Mouse (Mus musculus) liver, postnatal 0 days (tissue): ENCODE data around the gene Caskin2. TPM values are rescaled to one million over a fixed set of nuclear protein-coding genes. Genes with fewer than 3 reads are reported as not detected.

Experiments used
- ATAC-seq: fragments of 200-750 bp; cut with Nextera tagmentation; 2 replicates; pipeline ENCODE4 v1.8.0; 2017; ENCODE audit warnings: mild to moderate bottlenecking, moderate library complexity
- DNase-seq: peaks from one replicate; pipeline ENCODE4 v3.0.0-alpha.2; 2016
- H3K27ac ChIP-seq: fragments of 300-500 bp; sonication (generic); 2 replicates; pipeline ENCODE4 v1.5.1; 2014; ENCODE audit warnings: antibody characterized with exemption, moderate library complexity, mild to moderate bottlenecking, low read depth
- H3K27me3 ChIP-seq: fragments of 300-500 bp; sonication (generic); 2 replicates; pipeline ENCODE4 v1.6.1; 2014; ENCODE audit warnings: low read length, control low read depth, mixed read lengths; ENCODE audit not compliant: insufficient read depth
- H3K36me3 ChIP-seq: fragments of 300-500 bp; sonication (generic); replicated peaks from 2 replicates; pipeline ENCODE4 v1.6.1; 2014; ENCODE audit warnings: mild to moderate bottlenecking, control low read depth, low read length, moderate library complexity, mixed read lengths; ENCODE audit not compliant: insufficient read depth
- H3K4me1 ChIP-seq: fragments of 300-500 bp; sonication (generic); 2 replicates; pipeline ENCODE4 v1.6.1; 2014; ENCODE audit warnings: antibody characterized with exemption, mild to moderate bottlenecking, control low read depth; ENCODE audit not compliant: insufficient read depth
- H3K4me2 ChIP-seq: fragments of 300-500 bp; sonication (generic); 2 replicates; pipeline ENCODE4 v1.6.1; 2014; ENCODE audit warnings: low read depth, mild to moderate bottlenecking, low read length, moderate library complexity, mixed read lengths
- H3K4me3 ChIP-seq: fragments of 300-500 bp; sonication (generic); 2 replicates; pipeline ENCODE4 v1.5.1; 2014; ENCODE audit warnings: low read depth, low read length
- H3K9ac ChIP-seq: fragments of 300-500 bp; sonication (generic); replicated peaks from 2 replicates; pipeline ENCODE4 v1.6.1; 2014; ENCODE audit warnings: mild to moderate bottlenecking, moderate library complexity
- H3K9me3 ChIP-seq: fragments of 300-500 bp; sonication (generic); 2 replicates; pipeline ENCODE4 v1.6.1; 2016; ENCODE audit warnings: mild to moderate bottlenecking, control low read depth, low read length, mixed read lengths
- CTCF ChIP-seq: sonication (generic); IDR thresholded peaks from 2 replicates; pipeline ENCODE4 v1.5.1; 2016; ENCODE audit warnings: antibody characterized with exemption, low read depth
- EP300 ChIP-seq: IDR thresholded peaks from 2 replicates; pipeline ENCODE4 v1.6.1; 2016; ENCODE audit warnings: antibody characterized with exemption, low read depth, mild to moderate bottlenecking
- WGBS: fragments of 180-500 bp; shearing (Covaris S2); extraction: QIAGEN DNeasy Blood & Tissue Kit; methylation state at CpG from one replicate; pipeline ENCODE4 v1.1.7; 2014; ENCODE audit not compliant: insufficient replicate concordance; 5-methylcytosine and 5-hydroxymethylcytosine counted together
- polyA plus RNA-seq: library from polyadenylated mRNA; unstranded; fragments of >200 nt; fragmentation: Nextera tagmentation; extraction: Ambion mirVana; gene quantifications from 2 replicates; pipeline ENCODE4 v1.2.1, GENCODE M21; 2015

The Caskin2 gene
- polyA plus RNA-seq, 1 experiment from 2014 or later, result 3.3 TPM

- ATAC-seq, result no peak
- H3K9me3 ChIP-seq, result no peaks in the 10 kb centered on the region
- no peak overlapping the region for H3K9ac ChIP-seq
- WGBS, result 82% methylated on average over 6 of the region's 6 CpGs
- no peaks in the 10 kb centered on the region for H3K27me3 ChIP-seq
- no peak overlapping the region for H3K4me3 ChIP-seq
- no peak for DNase-seq
- no peaks in the 10 kb centered on the region for H3K4me1 ChIP-seq
- no peak overlapping the region for H3K27ac ChIP-seq
- H3K4me2 ChIP-seq, result no peak overlapping the region
- TF ChIP-seq EP300, result no peak
- no peak for TF ChIP-seq CTCF
- peaks cover 18% of the 10 kb centered on the region for H3K36me3 ChIP-seq
These were observed 27.0 kb downstream of the Caskin2 start for GRCm38 (mm10) chr11:115786473-115786872.

- H3K9ac ChIP-seq, result no peak overlapping the region
- peaks cover 20% of the 10 kb centered on the region for H3K4me1 ChIP-seq
- WGBS, result 54% methylated on average over 20 of the region's 20 CpGs
These were observed 33.0 kb downstream of the Caskin2 start for GRCm38 (mm10) chr11:115780141-115781070.

GRCm38 (mm10) chr11:115779038-115779571, 34.3 kb downstream of the Caskin2 start:
- Histone ChIP-seq H3K27ac (peak overlapping the region; percentile 55), H3K9ac (peak overlapping the region; percentile 32; the same call in 1 of the 2 replicates)
- no peak for TF ChIP-seq EP300
- TF ChIP-seq CTCF, result no peak

More at GRCm38 (mm10) chr11:115780141-115781070, 33.0 kb downstream of the Caskin2 start:
- TF ChIP-seq CTCF (no peak), EP300 (no peak)
- H3K9me3 ChIP-seq, result no peaks in the 10 kb centered on the region
- H3K27ac ChIP-seq, result no peak overlapping the region
- H3K36me3 ChIP-seq, result no peaks in the 10 kb centered on the region
- peak overlapping the region; percentile 56; the same call in 1 of the 2 replicates for H3K4me2 ChIP-seq
- no peaks in the 10 kb centered on the region for H3K27me3 ChIP-seq
- ATAC-seq (no peak), DNase-seq (no peak)
- H3K4me3 ChIP-seq, result no peak overlapping the region

GRCm38 (mm10) chr11:115777487-115778335, 35.7 kb downstream of the Caskin2 start:
- Histone ChIP-seq H3K36me3 (no peaks in the 10 kb centered on the region), H3K4me3 (no peak overlapping the region), H3K4me1 (peaks cover 20% of the 10 kb centered on the region), H3K9me3 (no peaks in the 10 kb centered on the region), H3K4me2 (no peak overlapping the region), H3K27me3 (no peaks in the 10 kb centered on the region), H3K27ac (no peak overlapping the region), H3K9ac (no peak overlapping the region)
- no peak for ATAC-seq
- DNase-seq, result no peak
- TF ChIP-seq EP300 (no peak), CTCF (no peak)
- WGBS, result 88% methylated on average over 17 of the region's 17 CpGs

More at GRCm38 (mm10) chr11:115779038-115779571, 34.3 kb downstream of the Caskin2 start:
- peak; percentile 91 for ATAC-seq
- DNase-seq, result peak; percentile 80
- WGBS, result 9% methylated on average over 9 of the region's 9 CpGs
- Histone ChIP-seq H3K27me3 (no peaks in the 10 kb centered on the region), H3K9me3 (no peaks in the 10 kb centered on the region), H3K4me3 (no peak overlapping the region; the same call in 1 of the 2 replicates), H3K4me1 (peaks cover 20% of the 10 kb centered on the region), H3K36me3 (no peaks in the 10 kb centered on the region), H3K4me2 (peak overlapping the region; percentile 56)

GRCm38 (mm10) chr11:115776954-115777353, 36.5 kb downstream of the Caskin2 start:
- H3K4me2 ChIP-seq, result no peak overlapping the region
- WGBS, result 79% methylated on average over 9 of the region's 9 CpGs
- no peak overlapping the region for H3K4me3 ChIP-seq
- no peak for TF ChIP-seq CTCF
- no peak for TF ChIP-seq EP300
- DNase-seq (no peak), ATAC-seq (no peak)
- no peaks in the 10 kb centered on the region for H3K9me3 ChIP-seq
- H3K27me3 ChIP-seq, result no peaks in the 10 kb centered on the region
- H3K27ac ChIP-seq, result no peak overlapping the region
- H3K36me3 ChIP-seq, result no peaks in the 10 kb centered on the region
- H3K9ac ChIP-seq, result no peak overlapping the region
- peaks cover 20% of the 10 kb centered on the region for H3K4me1 ChIP-seq
